Mouse (Mus musculus): ENCODE results near the gene Fblim1.

The Fblim1 gene

GRCm38 (mm10) chr4:141600364-141600763, 5.5 kb downstream of the Fblim1 start:
- in situ Hi-C loops (cut with MseI, MboI): no loop called here

GRCm38 (mm10) chr4:141599251-141600141, 6.4 kb downstream of the Fblim1 start:
- in situ Hi-C loops (cut with MseI, MboI): no loop called here

GRCm38 (mm10) chr4:141598894-141599250, 7.0 kb downstream of the Fblim1 start:
- in situ Hi-C loops (cut with MseI, MboI): no loop called here

- in situ Hi-C loops (cut with MseI, MboI): no loop called here
These were observed 7.5 kb downstream of the Fblim1 start for GRCm38 (mm10) chr4:141598199-141598893.

GRCm38 (mm10) chr4:141596700-141597328, 9.1 kb downstream of the Fblim1 start:
- in situ Hi-C loops (cut with MseI, MboI): no loop called here

- in situ Hi-C loops (cut with MseI, MboI): no loop called here
These were observed 10.2 kb downstream of the Fblim1 start for GRCm38 (mm10) chr4:141595605-141596268.

GRCm38 (mm10) chr4:141595138-141595537, 10.8 kb downstream of the Fblim1 start:
- in situ Hi-C loops (cut with MseI, MboI): no loop called here

- in situ Hi-C loops (cut with MseI, MboI): no loop called here
These were observed 14.3 kb downstream of the Fblim1 start for GRCm38 (mm10) chr4:141591547-141591946.

GRCm38 (mm10) chr4:141583919-141584318, 22.0 kb downstream of the Fblim1 start:
- in situ Hi-C loops (cut with MseI, MboI): no loop called here

- in situ Hi-C loops (cut with MseI, MboI): no loop called here
These were observed 24.8 kb downstream of the Fblim1 start for GRCm38 (mm10) chr4:141581051-141581450.

GRCm38 (mm10) chr4:141578833-141579232, 27.1 kb downstream of the Fblim1 start:
- in situ Hi-C loops (cut with MseI, MboI): no loop called here

- in situ Hi-C loops (cut with MseI, MboI): no loop called here
These were observed 29.0 kb downstream of the Fblim1 start for GRCm38 (mm10) chr4:141576877-141577276.

GRCm38 (mm10) chr4:141576404-141576803, 29.5 kb downstream of the Fblim1 start:
- in situ Hi-C loops (cut with MseI, MboI): no loop called here

GRCm38 (mm10) chr4:141574789-141575702, 30.9 kb downstream of the Fblim1 start:
- in situ Hi-C loops (cut with MseI, MboI): no loop called here

- in situ Hi-C loops (cut with MseI, MboI): no loop called here
These were observed 32.4 kb downstream of the Fblim1 start for GRCm38 (mm10) chr4:141573359-141573966.

- in situ Hi-C loops (cut with MseI, MboI): no loop called here
These were observed 33.1 kb downstream of the Fblim1 start for GRCm38 (mm10) chr4:141572668-141573358.

- in situ Hi-C loops (cut with MseI, MboI): no loop called here
These were observed 34.0 kb downstream of the Fblim1 start for GRCm38 (mm10) chr4:141571934-141572333.

GRCm38 (mm10) chr4:141571337-141571739, 34.6 kb downstream of the Fblim1 start:
- in situ Hi-C loops (cut with MseI, MboI): no loop called here

GRCm38 (mm10) chr4:141570821-141571220, 35.1 kb downstream of the Fblim1 start:
- in situ Hi-C loops (cut with MseI, MboI): no loop called here

- in situ Hi-C loops (cut with MseI, MboI): no loop called here
These were observed 35.9 kb downstream of the Fblim1 start for GRCm38 (mm10) chr4:141570004-141570403.
